Mouse (Mus musculus) olfactory bulb, adult 2 months (tissue): Measurements from ENCODE around the gene Rbl1.

Source experiments
- CTCF ChIP-seq: fragments of 200-500 bp; IDR thresholded peaks from 2 replicates; pipeline ENCODE4 v1.5.1; 2012; ENCODE audit warnings: low read depth, mild to moderate bottlenecking, low read length, moderate library complexity; ENCODE audit not compliant: insufficient read depth
- POLR2A ChIP-seq: fragments of 200-500 bp; IDR thresholded peaks from 2 replicates; pipeline ENCODE4 v1.6.1; 2012; ENCODE audit warnings: mild to moderate bottlenecking, low read depth, low read length, moderate library complexity; ENCODE audit not compliant: insufficient read depth

DNA sequence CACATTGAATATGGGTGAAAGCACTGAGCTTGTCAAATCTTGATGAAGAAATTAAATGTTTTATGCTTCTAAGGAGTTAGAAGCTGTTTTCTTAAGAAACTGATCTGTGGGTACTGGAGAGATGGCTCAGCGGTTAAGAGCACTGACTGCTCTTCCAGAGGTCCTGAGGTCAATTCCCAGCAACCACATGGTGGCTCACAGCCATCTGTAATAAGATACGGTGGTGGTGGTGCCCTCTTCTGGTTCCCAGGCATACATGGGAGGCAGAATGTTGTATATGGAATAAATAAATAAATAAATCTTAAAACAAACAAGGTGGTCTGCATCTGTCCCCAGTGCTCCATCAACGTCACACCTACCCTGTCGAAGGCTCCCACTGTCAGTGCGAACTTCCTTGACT lies 29.9 kb downstream of the Rbl1 start:
- TF ChIP-seq CTCF (no peak), POLR2A (no peak)
